Mouse (Mus musculus) yolk sac, embryonic 10.5 days (tissue): ENCODE data around the gene Tie1.

Source experiments
- DNase-seq: peaks from one replicate; pipeline ENCODE4 v3.0.0-alpha.2; 2017; ENCODE audit warnings: low spot score

Gene Tie1

GRCm38 (mm10) chr4:118476773-118477530 lies 12.9 kb downstream of the Tie1 start:
- no peak for DNase-seq

GRCm38 (mm10) chr4:118472687-118473086 lies 17.2 kb downstream of the Tie1 start:
- no peak for DNase-seq

GRCm38 (mm10) chr4:118471281-118471680 lies 18.6 kb downstream of the Tie1 start:
- DNase-seq: no peak

- DNase-seq: no peak
Measured at GRCm38 (mm10) chr4:118465697-118466163, 24.1 kb downstream of the Tie1 start.

- DNase-seq: no peak
Measured at GRCm38 (mm10) chr4:118464956-118465355, 24.9 kb downstream of the Tie1 start.

- no peak for DNase-seq
Measured at GRCm38 (mm10) chr4:118457345-118457975, 32.4 kb downstream of the Tie1 start, which contains the start of gene Mpl. Mpl (minus strand) TSS chr4:118457513.

- DNase-seq: no peak
Measured at GRCm38 (mm10) chr4:118446415-118447153, 43.3 kb downstream of the Tie1 start.

GRCm38 (mm10) chr4:118445781-118446414 lies 44.0 kb downstream of the Tie1 start:
- peak; percentile 55 for DNase-seq

- no peak for DNase-seq
Measured at GRCm38 (mm10) chr4:118445088-118445487, 44.8 kb downstream of the Tie1 start.

- peak; percentile 66 for DNase-seq
Measured at GRCm38 (mm10) chr4:118437829-118438253, 52.0 kb downstream of the Tie1 start.

GRCm38 (mm10) chr4:118436820-118437603 lies 52.8 kb downstream of the Tie1 start, which contains the start of gene Cdc20:
Cdc20 (minus strand) TSS chr4:118437352.
- DNase-seq: peak; percentile 95

GRCm38 (mm10) chr4:118432332-118432731 lies 57.5 kb downstream of the Tie1 start:
- DNase-seq: peak; percentile 77

GRCm38 (mm10) chr4:118429215-118429895 lies 60.5 kb downstream of the Tie1 start:
- peak; percentile 64 for DNase-seq

- DNase-seq: peak; percentile 56
Measured at GRCm38 (mm10) chr4:118428531-118429214, 61.2 kb downstream of the Tie1 start.

GRCm38 (mm10) chr4:118427768-118428451 lies 62.0 kb downstream of the Tie1 start, which contains the start of gene Elovl1:
Elovl1 (plus strand) TSS chr4:118428093.
- DNase-seq: peak; percentile 97

- DNase-seq: no peak
Measured at GRCm38 (mm10) chr4:118427415-118427767, 62.5 kb downstream of the Tie1 start.

- DNase-seq: no peak
Measured at GRCm38 (mm10) chr4:118425374-118425773, 64.5 kb downstream of the Tie1 start.

- no peak for DNase-seq
Measured at GRCm38 (mm10) chr4:118424541-118425160, 65.2 kb downstream of the Tie1 start.

GRCm38 (mm10) chr4:118421384-118421783 lies 68.5 kb downstream of the Tie1 start:
- DNase-seq: no peak
